Comparison of ENCODE assay signal across 9 mouse cellular contexts in the genomic region with DNA sequence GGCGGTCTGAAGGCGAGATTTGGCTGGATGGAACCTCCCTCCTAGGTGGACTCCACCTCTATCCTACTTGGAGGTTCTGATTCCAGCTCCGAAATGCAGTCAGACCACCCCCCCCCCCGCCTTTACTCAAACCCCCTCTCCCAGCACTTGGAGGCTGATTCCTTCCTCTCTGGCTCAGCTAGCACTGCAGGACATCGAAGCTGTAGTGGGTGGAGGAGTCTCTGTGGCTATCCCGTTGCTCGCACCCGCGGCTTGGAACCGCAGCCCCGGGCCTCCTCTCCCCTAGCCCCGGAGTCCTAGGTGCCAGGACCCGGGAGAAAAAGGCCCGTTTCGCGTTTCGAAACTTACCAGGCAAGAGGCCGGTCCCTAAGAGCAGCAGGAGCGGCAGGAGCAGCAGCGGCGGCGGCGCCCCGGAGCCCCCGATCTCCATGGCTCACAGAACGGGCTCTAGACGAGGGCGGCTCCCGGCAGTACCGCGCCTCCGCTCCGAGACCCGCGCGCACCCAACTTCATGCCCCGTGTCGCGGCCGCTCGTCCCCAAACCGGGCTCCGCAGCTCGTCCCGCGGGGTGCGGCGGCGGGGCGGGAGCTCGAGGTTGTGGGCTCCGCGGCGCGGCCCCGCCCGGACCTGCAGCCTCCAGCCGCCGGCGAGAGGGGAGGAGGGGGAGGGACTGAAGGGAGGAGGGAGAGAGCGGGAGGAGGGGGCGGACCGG. TPM values are rescaled to one million over a fixed set of nuclear protein-coding genes. Genes with fewer than 3 reads are reported as not detected.
DNase-seq lines count a peak whose midpoint lies in the region; ATAC-seq and TF ChIP-seq lines count a peak whose summit lies in the region.
"Had no signal": no experiment of that assay in that cellular context is flagged by ENCODE, and none has a peak within 500 bp of the region (broad histone marks: within the 10 kb centered on the region; RNA-seq: fewer than 3 reads in every experiment).

No protein-coding gene starts in this region.

- H3K4me2 ChIP-seq in embryonic facial prominence, embryonic 13.5 days: peak overlapping the region; percentile 97
- peak overlapping the region; percentile 90 for H3K4me2 ChIP-seq in hindbrain, embryonic 16.5 days (ENCODE audit: low read length)
- peak overlapping the region; percentile 70 for H3K4me2 ChIP-seq in liver, postnatal 0 days (ENCODE audit: low read depth, low read length)

- H3K9ac ChIP-seq in heart, adult 2 months (ENCODE audit: low read depth, low read length): peak overlapping the region; percentile 33; the same call in 1 of the 2 replicates
- peak overlapping the region; percentile 51 for H3K9ac ChIP-seq in ES-E14 (ENCODE audit: insufficient read depth, low read depth, low read length, poor library complexity, severe bottlenecking)
- H3K9ac ChIP-seq in embryonic facial prominence, embryonic 13.5 days: peak overlapping the region; percentile 70
- peak overlapping the region; percentile 87 for H3K9ac ChIP-seq in hindbrain, embryonic 16.5 days (ENCODE audit: low read depth, low read length)
- no peak overlapping the region for H3K9ac ChIP-seq in liver, postnatal 0 days (replicated peaks)

- H3K9me3 ChIP-seq in ES-E14 (ENCODE audit: control insufficient read depth, insufficient read depth, low read depth, low read length): no peaks in the 10 kb centered on the region
- H3K9me3 ChIP-seq in embryonic facial prominence, embryonic 13.5 days: no peaks in the 10 kb centered on the region
- no peaks in the 10 kb centered on the region for H3K9me3 ChIP-seq in hindbrain, embryonic 16.5 days (ENCODE audit: control insufficient read depth, low read length)
- H3K9me3 ChIP-seq in liver, postnatal 0 days (ENCODE audit: low read length): no peaks in the 10 kb centered on the region

- no peaks in the 10 kb centered on the region for H3K79me2 ChIP-seq in heart, adult 2 months (replicated peaks; ENCODE audit: control insufficient read depth, insufficient read depth, low read length)

- in situ Hi-C loops in ES-E14 (cut with MboI; ENCODE audit: low sequenced_read_pairs in 2 of 2, unreplicated experiment in 2 of 2): no loop called here

- TF ChIP-seq EP300 in heart, adult 2 months (IDR thresholded peaks at IDR 0.05; ENCODE audit: insufficient read depth, low read depth, low read length): no peak
- TF ChIP-seq EP300 in liver, postnatal 0 days (IDR thresholded peaks at IDR 0.05; ENCODE audit: low read depth): no peak

- H3K36me3 ChIP-seq in heart, adult 2 months (ENCODE audit: control insufficient read depth, insufficient read depth, low read length): no peaks in the 10 kb centered on the region
- no peaks in the 10 kb centered on the region for H3K36me3 ChIP-seq in ES-E14 (ENCODE audit: control insufficient read depth, insufficient read depth, low read length, poor library complexity, severe bottlenecking)
- no peaks in the 10 kb centered on the region for H3K36me3 ChIP-seq in embryonic facial prominence, embryonic 13.5 days
- H3K36me3 ChIP-seq in hindbrain, embryonic 16.5 days (ENCODE audit: control insufficient read depth, insufficient read depth, low read length): no peaks in the 10 kb centered on the region
- no peaks in the 10 kb centered on the region for H3K36me3 ChIP-seq in liver, postnatal 0 days (replicated peaks; ENCODE audit: insufficient read depth, low read length)

- H3K27me3 ChIP-seq in heart, adult 2 months (ENCODE audit: control insufficient read depth, insufficient read depth, low read length): peaks cover 17% of the 10 kb centered on the region
- peaks cover 70% of the 10 kb centered on the region for H3K27me3 ChIP-seq in embryonic facial prominence, embryonic 13.5 days
- no peaks in the 10 kb centered on the region for H3K27me3 ChIP-seq in hindbrain, embryonic 16.5 days (replicated peaks; ENCODE audit: control insufficient read depth, insufficient read depth, low read length)
- peaks cover 46% of the 10 kb centered on the region for H3K27me3 ChIP-seq in liver, postnatal 0 days (ENCODE audit: insufficient read depth, low read length)

- peak overlapping the region; percentile 37 for H3K4me3 ChIP-seq in heart, adult 2 months
- peak overlapping the region; percentile 64 to 65 for H3K4me3 ChIP-seq in ES-E14 (ENCODE audit: insufficient read depth in 1 of 2, low read depth in 1 of 2, low read length in 2 of 2, poor library complexity in 1 of 2, severe bottlenecking in 1 of 2)
- peak overlapping the region; percentile 65 for H3K4me3 ChIP-seq in embryonic facial prominence, embryonic 13.5 days
- peak overlapping the region; percentile 81 for H3K4me3 ChIP-seq in hindbrain, embryonic 16.5 days (ENCODE audit: low read length)
- H3K4me3 ChIP-seq in liver, postnatal 0 days (ENCODE audit: low read depth, low read length): peak overlapping the region; percentile 41

- 2% methylated on average over 61 of the region's 63 CpGs for WGBS in heart, adult 2 months
- under 1% methylated on average over 60 of the region's 63 CpGs for WGBS in embryonic facial prominence, embryonic 13.5 days
- under 1% methylated on average over 52 of the region's 63 CpGs for WGBS in hindbrain, embryonic 16.5 days
- 3% methylated on average over 43 of the region's 63 CpGs for WGBS in liver, postnatal 0 days (ENCODE audit: insufficient replicate concordance)

- H3K27ac ChIP-seq in heart, adult 2 months: no peak overlapping the region
- H3K27ac ChIP-seq in ES-E14 (ENCODE audit: insufficient read depth, low read depth, low read length, poor library complexity, severe bottlenecking): no peak overlapping the region
- H3K27ac ChIP-seq in embryonic facial prominence, embryonic 13.5 days: no peak overlapping the region
- H3K27ac ChIP-seq in hindbrain, embryonic 16.5 days (ENCODE audit: low read depth, low read length): peak overlapping the region; percentile 61; the same call in 1 of the 2 replicates
- no peak overlapping the region for H3K27ac ChIP-seq in liver, postnatal 0 days (ENCODE audit: low read depth)

- peak in 1 of 2 experiments; percentile 26 for DNase-seq in heart, adult 2 months
- DNase-seq in heart, adult 18-20 months: no peak
- no peak for DNase-seq in ES-E14 (ENCODE audit: low read depth, low spot score)
- DNase-seq in liver, postnatal 0 days: no peak
- DNase-seq in urinary bladder, postnatal 4 days (ENCODE audit: low spot score in 2 of 2): no peak

- TF ChIP-seq POLR2A in heart, adult 2 months (IDR thresholded peaks at IDR 0.05; ENCODE audit: insufficient read depth, low read depth, low read length): no peak

- intact Hi-C loops in heart, adult 2 months (cut with DNase I): no loop called here

- H3K4me1 ChIP-seq in heart, adult 2 months (ENCODE audit: control insufficient read depth, insufficient read depth, low read length): no peaks in the 10 kb centered on the region
- H3K4me1 ChIP-seq in ES-E14 (ENCODE audit: control insufficient read depth in 2 of 2, insufficient read depth in 2 of 2, low read length in 2 of 2, poor library complexity in 1 of 2): peaks cover 3 to 25% of the 10 kb centered on the region in 2 experiments; a peak in 3 of 4 replicates
- peaks cover 18% of the 10 kb centered on the region for H3K4me1 ChIP-seq in embryonic facial prominence, embryonic 13.5 days
- peaks cover 33% of the 10 kb centered on the region for H3K4me1 ChIP-seq in hindbrain, embryonic 16.5 days (ENCODE audit: control insufficient read depth, insufficient read depth, low read depth, low read length)
- H3K4me1 ChIP-seq in liver, postnatal 0 days (ENCODE audit: insufficient read depth): peaks cover 9% of the 10 kb centered on the region

- TF ChIP-seq CTCF in heart, adult 2 months (IDR thresholded peaks at IDR 0.05): no peak
- TF ChIP-seq CTCF in liver, postnatal 0 days (IDR thresholded peaks at IDR 0.05; ENCODE audit: low read depth): no peak

- no peak for ATAC-seq in embryonic facial prominence, embryonic 13.5 days (ENCODE audit: insufficient number of reproducible peaks, insufficient read depth, low FRiP score, low TSS enrichment, low read depth)
- peak; percentile 12; the same call in 1 of the 2 replicates for ATAC-seq in hindbrain, embryonic 16.5 days
- ATAC-seq in liver, postnatal 0 days: no peak
- no peak for ATAC-seq in erythroblast, adult 5-6 weeks (replicated peaks; ENCODE audit: low FRiP score, poor library complexity, severe bottlenecking)

TF ChIP-seq in ES-E14, 5 proteins besides CTCF, POLR2A, EP300 and RAD21:
- TF ChIP-seq HCFC1 (IDR thresholded peaks at IDR 0.05; ENCODE audit: borderline replicate concordance, insufficient read depth, low read length): no peak
- no peak for TF ChIP-seq MAFK (IDR thresholded peaks at IDR 0.05; ENCODE audit: insufficient read depth, low read depth, low read length)
- no peak for TF ChIP-seq ZC3H11A (IDR thresholded peaks at IDR 0.05; ENCODE audit: borderline replicate concordance, low read depth, low read length)
- no peak for TF ChIP-seq CHD2 (IDR thresholded peaks at IDR 0.05; ENCODE audit: low read depth, low read length)
- no peak for TF ChIP-seq ZNF384 (IDR thresholded peaks at IDR 0.05; ENCODE audit: low read depth, low read length)

RNA-seq across cellular contexts. Expression of a gene that starts 4.5 kb away (rescaled TPM):
- total RNA-seq in heart, adult 2 months (2021): not detected
- not detected in 2 replicates for polyA plus RNA-seq in heart, adult 2 months (2012; rRNA removed)
- total RNA-seq in heart, adult 18-20 months (2021): not detected
- 0.71 and 0.90 TPM in 2 replicates for total RNA-seq in ES-E14 (2012; rRNA removed)
- polyA plus RNA-seq in embryonic facial prominence, embryonic 13.5 days (2015; fragmentation: Nextera tagmentation; extraction: Ambion mirVana): 0.73 and 1.8 TPM in 2 replicates
- 40.4 and 43.8 TPM in 2 replicates for polyA plus RNA-seq in hindbrain, embryonic 16.5 days (2015; fragmentation: Nextera tagmentation; extraction: Ambion mirVana)
- polyA plus RNA-seq in liver, postnatal 0 days (2015; fragmentation: Nextera tagmentation; extraction: Ambion mirVana): 0.02 and 0.05 TPM in 2 replicates
- not detected in 2 replicates for total RNA-seq in erythroblast, adult 5-6 weeks (2015; ENCODE audit: low replicate concordance)
- not detected in 2 replicates for total RNA-seq in erythroblast, adult 5-6 weeks (2017; ENCODE audit: low replicate concordance)
- total RNA-seq: heart, postnatal 36 days had no signal

RNA-seq across cellular contexts. Expression of a gene that starts 52.5 kb away (rescaled TPM):
- total RNA-seq in heart, adult 2 months (2021): under 1 TPM; 0.23 to 0.44 TPM
- polyA plus RNA-seq in heart, adult 2 months (2012; rRNA removed): 1.2 and 2.0 TPM in 2 replicates
- under 1 TPM; 0.37 to 0.46 TPM for total RNA-seq in heart, adult 18-20 months (2021)
- total RNA-seq in ES-E14 (2012; rRNA removed): 0.80 and 0.90 TPM in 2 replicates
- polyA plus RNA-seq in embryonic facial prominence, embryonic 13.5 days (2015; fragmentation: Nextera tagmentation; extraction: Ambion mirVana): 0.84 and 0.93 TPM in 2 replicates
- 0.04 and 0.27 TPM in 2 replicates for polyA plus RNA-seq in hindbrain, embryonic 16.5 days (2015; fragmentation: Nextera tagmentation; extraction: Ambion mirVana)
- 0.12 and 0.18 TPM in 2 replicates for polyA plus RNA-seq in liver, postnatal 0 days (2015; fragmentation: Nextera tagmentation; extraction: Ambion mirVana)
- total RNA-seq in erythroblast, adult 5-6 weeks (2015; ENCODE audit: low replicate concordance): 1.7 TPM in 1 of 2 replicates, not detected in the other
- 0.26 and 0.42 TPM in 2 replicates for total RNA-seq in erythroblast, adult 5-6 weeks (2017; ENCODE audit: low replicate concordance)
